Mouse (Mus musculus): ENCODE measurements at regions not wholly inside any gene's neighbourhood (a gene's known extent, or its start where the extent isn't known, plus 50 kb on each side); places are given as distances from the start of the nearest gene placed in this dataset.

DNA sequence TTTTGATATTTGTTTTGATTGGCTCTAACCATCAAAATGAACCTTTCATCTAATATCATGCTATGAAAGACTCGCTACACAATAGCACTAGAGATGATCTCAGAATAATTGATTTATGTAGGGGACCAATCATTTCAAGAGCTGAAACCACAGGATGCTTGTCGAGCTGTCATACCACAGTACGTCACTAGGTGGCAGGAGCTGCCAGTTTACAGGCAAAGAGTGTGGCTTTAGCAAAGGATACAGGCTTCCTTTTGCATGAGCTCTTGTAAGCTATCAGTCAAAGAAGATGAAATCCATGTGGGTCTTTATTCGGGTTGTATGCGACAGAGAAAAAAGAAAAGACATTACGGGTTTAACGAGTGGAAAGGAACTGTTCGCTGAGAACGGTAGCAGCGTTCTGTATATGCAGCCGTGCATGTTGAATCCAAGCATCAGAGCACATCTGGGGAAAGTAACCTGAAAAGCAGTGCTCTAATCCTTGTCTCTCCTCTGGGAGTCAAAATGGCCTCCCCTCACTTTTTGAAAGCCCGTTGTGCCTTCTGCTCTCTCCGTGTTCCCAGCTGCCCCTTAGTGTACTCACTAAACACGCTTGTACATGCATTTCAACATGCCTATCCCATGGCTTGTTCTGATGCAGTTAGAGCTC lies 79.9 kb upstream of the Wdfy3 start:
- TF ChIP-seq CTCF (IDR thresholded peaks at IDR 0.05; ENCODE audit: low read depth, low read length) (no peak), POLR2A (IDR thresholded peaks at IDR 0.05; ENCODE audit: borderline replicate concordance, low read depth, low read length) (no peak)

Measured in bone marrow macrophage, adult 2 months (primary cell).